Mouse (Mus musculus) hindbrain, embryonic 14.5 days (tissue): ENCODE data around the gene Gm6904. TPM values are rescaled to one million over a fixed set of nuclear protein-coding genes. Genes with fewer than 3 reads are reported as not detected.
"Not testable (repeated sequence)": the region's sequence is repeated elsewhere in the genome, so short reads cannot be mapped to it uniquely, and the experiment has no call there.

Experiments
- ATAC-seq: fragments of 200-750 bp; cut with Nextera tagmentation; 2 replicates; pipeline ENCODE4 v1.8.0; 2017; ENCODE audit warnings: moderate number of reproducible peaks, mild to moderate bottlenecking, moderate TSS enrichment, moderate library complexity; ENCODE audit not compliant: low FRiP score
- DNase-seq: peaks from one replicate; pipeline ENCODE4 v3.0.0-alpha.2; 2015; ENCODE audit warnings: low spot score
- H3K27ac ChIP-seq: fragments of 300-500 bp; sonication (generic); 2 replicates; pipeline ENCODE4 v1.5.1; 2014; ENCODE audit warnings: mild to moderate bottlenecking, moderate library complexity
- H3K27me3 ChIP-seq: fragments of 300-500 bp; sonication (generic); 2 replicates; pipeline ENCODE4 v1.6.1; 2014; ENCODE audit warnings: mild to moderate bottlenecking, low read length, mixed read lengths; ENCODE audit not compliant: control insufficient read depth, insufficient read depth
- H3K36me3 ChIP-seq: fragments of 300-500 bp; sonication (generic); replicated peaks from 2 replicates; pipeline ENCODE4 v1.6.1; 2014; ENCODE audit not compliant: control insufficient read depth, insufficient read depth
- H3K4me1 ChIP-seq: fragments of 300-500 bp; sonication (generic); replicated peaks from 2 replicates; pipeline ENCODE4 v1.6.1; 2014; ENCODE audit warnings: antibody characterized with exemption, low read length, mixed read lengths; ENCODE audit not compliant: control insufficient read depth, insufficient read depth
- H3K4me2 ChIP-seq: fragments of 300-500 bp; sonication (generic); replicated peaks from 2 replicates; pipeline ENCODE4 v1.6.1; 2014; ENCODE audit warnings: mild to moderate bottlenecking, moderate library complexity
- H3K4me3 ChIP-seq: fragments of 300-500 bp; sonication (generic); replicated peaks from 2 replicates; pipeline ENCODE4 v1.5.1; 2014; ENCODE audit warnings: mild to moderate bottlenecking, low read length
- H3K9ac ChIP-seq: fragments of 300-500 bp; sonication (generic); 2 replicates; pipeline ENCODE4 v1.6.1; 2014
- H3K9me3 ChIP-seq: fragments of 300-500 bp; sonication (generic); 2 replicates; pipeline ENCODE4 v1.6.1; 2016; ENCODE audit warnings: low read length; ENCODE audit not compliant: control insufficient read depth
- WGBS: fragments of 180-500 bp; shearing (Covaris S2); extraction: QIAGEN DNeasy Blood & Tissue Kit; methylation state at CpG from one replicate; pipeline ENCODE4 v1.1.7; 2014; 5-methylcytosine and 5-hydroxymethylcytosine counted together
- polyA plus RNA-seq: library from polyadenylated mRNA; unstranded; fragments of >200 nt; fragmentation: Nextera tagmentation; extraction: Ambion mirVana; gene quantifications from 2 replicates; pipeline ENCODE4 v1.2.1, GENCODE M21; 2014

Gm6904 gene
- polyA plus RNA-seq, result not detected in 2 replicates

- 81% methylated on average over 3 of the region's 3 CpGs for WGBS
- no peak within 1 kb of the TSS for H3K27ac ChIP-seq
- no peak for ATAC-seq
These were observed at the start of gene Gm6904 for GRCm38 (mm10) chr14:59260056-59260455. Gm6904 (minus strand) TSS chr14:59260216.

GRCm38 (mm10) chr14:59297391-59297790 lies 37.4 kb upstream of the Gm6904 start, which contains the start of gene Phf11a:
Phf11a (minus strand) TSS chr14:59297522.
- not testable (repeated sequence) for H3K4me1 ChIP-seq, H3K9ac ChIP-seq, H3K27me3 ChIP-seq, H3K9me3 ChIP-seq, ATAC-seq, DNase-seq, H3K4me3 ChIP-seq, H3K27ac ChIP-seq, H3K36me3 ChIP-seq, H3K4me2 ChIP-seq
- 58% methylated on average over 1 of the region's 1 CpGs for WGBS

More at GRCm38 (mm10) chr14:59260056-59260455, at the start of gene Gm6904:
- Histone ChIP-seq H3K27me3 (no peaks in the 10 kb centered on the region), H3K4me1 (no peaks in the 10 kb centered on the region), H3K4me2 (no peak within 1 kb of the TSS), H3K9me3 (no peaks in the 10 kb centered on the region), H3K4me3 (no peak within 1 kb of the TSS), H3K9ac (no peak within 1 kb of the TSS), H3K36me3 (no peaks in the 10 kb centered on the region)
- no peak for DNase-seq

GRCm38 (mm10) chr14:59291769-59292168 lies 31.8 kb upstream of the Gm6904 start:
- not testable (repeated sequence) for DNase-seq, H3K4me1 ChIP-seq, H3K27me3 ChIP-seq, H3K36me3 ChIP-seq, H3K9me3 ChIP-seq, H3K4me2 ChIP-seq, H3K9ac ChIP-seq, ATAC-seq, H3K27ac ChIP-seq, H3K4me3 ChIP-seq

- H3K27ac ChIP-seq, H3K27me3 ChIP-seq, H3K36me3 ChIP-seq, DNase-seq, H3K4me3 ChIP-seq, H3K9me3 ChIP-seq, ATAC-seq, H3K4me2 ChIP-seq, H3K9ac ChIP-seq, H3K4me1 ChIP-seq: not testable (repeated sequence)
- 96% methylated on average over 4 of the region's 4 CpGs for WGBS
These were observed 14.9 kb upstream of the Gm6904 start for GRCm38 (mm10) chr14:59274961-59275360.

GRCm38 (mm10) chr14:59255861-59256260 lies 4.2 kb downstream of the Gm6904 start:
- ATAC-seq, H3K4me2 ChIP-seq, H3K27ac ChIP-seq, H3K4me1 ChIP-seq, H3K36me3 ChIP-seq, H3K27me3 ChIP-seq, H3K9me3 ChIP-seq, DNase-seq, H3K4me3 ChIP-seq, H3K9ac ChIP-seq: not testable (repeated sequence)
- 77% methylated on average over 1 of the region's 1 CpGs for WGBS

- 71% methylated on average over 5 of the region's 5 CpGs for WGBS
- peak; percentile 56 for DNase-seq
- not testable (repeated sequence) for H3K9ac ChIP-seq, ATAC-seq, H3K4me3 ChIP-seq, H3K9me3 ChIP-seq, H3K36me3 ChIP-seq, H3K4me1 ChIP-seq, H3K27me3 ChIP-seq, H3K4me2 ChIP-seq, H3K27ac ChIP-seq
These were observed 9.7 kb downstream of the Gm6904 start for GRCm38 (mm10) chr14:59250350-59250749.

- H3K4me2 ChIP-seq, result no peak overlapping the region
- no peaks in the 10 kb centered on the region for H3K27me3 ChIP-seq
- H3K4me3 ChIP-seq, result no peak overlapping the region
- WGBS, result 96% methylated on average over 9 of the region's 9 CpGs
- peaks cover 4% of the 10 kb centered on the region; the same call in 1 of the 2 replicates for H3K9me3 ChIP-seq
- H3K9ac ChIP-seq, result no peak overlapping the region
- peaks cover 98% of the 10 kb centered on the region for H3K36me3 ChIP-seq
- no peaks in the 10 kb centered on the region for H3K4me1 ChIP-seq
- DNase-seq, result no peak
- H3K27ac ChIP-seq, result no peak overlapping the region
- no peak for ATAC-seq
These were observed 26.4 kb downstream of the Gm6904 start for GRCm38 (mm10) chr14:59233635-59234034.

GRCm38 (mm10) chr14:59232003-59232402 lies 28.0 kb downstream of the Gm6904 start:
- Histone ChIP-seq H3K9me3 (no peaks in the 10 kb centered on the region), H3K27ac (no peak overlapping the region), H3K27me3 (no peaks in the 10 kb centered on the region), H3K9ac (no peak overlapping the region), H3K4me3 (no peak overlapping the region), H3K4me2 (no peak overlapping the region), H3K36me3 (peaks cover 98% of the 10 kb centered on the region), H3K4me1 (no peaks in the 10 kb centered on the region)
- no peak for ATAC-seq
- WGBS, result 81% methylated on average over 5 of the region's 5 CpGs
- DNase-seq, result no peak

GRCm38 (mm10) chr14:59230331-59230966 lies 29.6 kb downstream of the Gm6904 start:
- no peak overlapping the region for H3K27ac ChIP-seq
- peaks cover 99% of the 10 kb centered on the region for H3K36me3 ChIP-seq
- no peak for ATAC-seq
- H3K4me1 ChIP-seq, result no peaks in the 10 kb centered on the region
- no peaks in the 10 kb centered on the region for H3K27me3 ChIP-seq
- no peak overlapping the region for H3K9ac ChIP-seq
- H3K4me2 ChIP-seq, result no peak overlapping the region
- H3K4me3 ChIP-seq, result no peak overlapping the region
- 79% methylated on average over 21 of the region's 21 CpGs for WGBS
- H3K9me3 ChIP-seq, result no peaks in the 10 kb centered on the region
- no peak for DNase-seq

- H3K9ac ChIP-seq, result no peak overlapping the region
- peaks cover 98% of the 10 kb centered on the region for H3K36me3 ChIP-seq
- H3K27me3 ChIP-seq, result no peaks in the 10 kb centered on the region
- no peaks in the 10 kb centered on the region for H3K9me3 ChIP-seq
- no peaks in the 10 kb centered on the region for H3K4me1 ChIP-seq
- DNase-seq (no peak), ATAC-seq (no peak)
- no peak overlapping the region for H3K4me2 ChIP-seq
- H3K27ac ChIP-seq, result no peak overlapping the region
- H3K4me3 ChIP-seq, result no peak overlapping the region
- WGBS, result 94% methylated on average over 3 of the region's 3 CpGs
These were observed 30.2 kb downstream of the Gm6904 start for GRCm38 (mm10) chr14:59229822-59230221.
